Mouse (Mus musculus): ENCODE data around the gene Ptprk. TPM values are rescaled to one million over a fixed set of nuclear protein-coding genes. Genes with fewer than 3 reads are reported as not detected.
A peak's percentile ranks its signal among the peaks of the same experiment; 100 is the strongest.

Ptprk gene
- polyA plus RNA-seq, 1 experiment from 2014 or later: 32.6 TPM

GRCm38 (mm10) chr10:28128450-28128849 is 53.8 kb downstream of the Ptprk start:
- Histone ChIP-seq H3K27ac (no peak overlapping the region), H3K27me3 (ENCODE audit: control insufficient read depth, insufficient read depth, low read length) (no peaks in the 10 kb centered on the region), H3K4me3 (replicated peaks; ENCODE audit: low read length) (no peak overlapping the region), H3K4me2 (replicated peaks) (no peak overlapping the region), H3K4me1 (replicated peaks; ENCODE audit: control insufficient read depth, insufficient read depth, low read length) (no peaks in the 10 kb centered on the region), H3K9ac (no peak overlapping the region), H3K36me3 (replicated peaks; ENCODE audit: control insufficient read depth, insufficient read depth) (no peaks in the 10 kb centered on the region), H3K9me3 (ENCODE audit: control insufficient read depth, low read length) (no peaks in the 10 kb centered on the region)
- 76% methylated on average over 4 of the region's 4 CpGs for WGBS
- ATAC-seq (ENCODE audit: low FRiP score) (no peak), DNase-seq (ENCODE audit: low spot score) (no peak)

- no peaks in the 10 kb centered on the region for H3K36me3 ChIP-seq (replicated peaks; ENCODE audit: control insufficient read depth, insufficient read depth)
- WGBS: 88% methylated on average over 9 of the region's 9 CpGs
- DNase-seq (ENCODE audit: low spot score) (no peak), ATAC-seq (ENCODE audit: low FRiP score) (no peak)
- no peaks in the 10 kb centered on the region for H3K4me1 ChIP-seq (replicated peaks; ENCODE audit: control insufficient read depth, insufficient read depth, low read length)
- no peak overlapping the region for H3K27ac ChIP-seq
- H3K9me3 ChIP-seq (ENCODE audit: control insufficient read depth, low read length): no peaks in the 10 kb centered on the region
- no peak overlapping the region for H3K4me2 ChIP-seq (replicated peaks)
- H3K9ac ChIP-seq: no peak overlapping the region
- H3K27me3 ChIP-seq (ENCODE audit: control insufficient read depth, insufficient read depth, low read length): no peaks in the 10 kb centered on the region
- H3K4me3 ChIP-seq (replicated peaks; ENCODE audit: low read length): no peak overlapping the region
Observed at GRCm38 (mm10) chr10:28130422-28130821, 55.8 kb downstream of the Ptprk start.

GRCm38 (mm10) chr10:28133770-28134169 is 59.1 kb downstream of the Ptprk start:
- no peak overlapping the region for H3K4me3 ChIP-seq (replicated peaks; ENCODE audit: low read length)
- H3K36me3 ChIP-seq (replicated peaks; ENCODE audit: control insufficient read depth, insufficient read depth): no peaks in the 10 kb centered on the region
- no peaks in the 10 kb centered on the region for H3K27me3 ChIP-seq (ENCODE audit: control insufficient read depth, insufficient read depth, low read length)
- H3K9me3 ChIP-seq (ENCODE audit: control insufficient read depth, low read length): no peaks in the 10 kb centered on the region
- 0 out of 2 replicates have a peak, but pooled peaks cover 2% of the 10 kb centered on the region for H3K4me1 ChIP-seq (replicated peaks; ENCODE audit: control insufficient read depth, insufficient read depth, low read length)
- no peak overlapping the region for H3K9ac ChIP-seq
- no peak overlapping the region for H3K4me2 ChIP-seq (replicated peaks)
- no peak for ATAC-seq (ENCODE audit: low FRiP score)
- no peak for DNase-seq (ENCODE audit: low spot score)
- no peak overlapping the region for H3K27ac ChIP-seq
- 85% methylated on average over 4 of the region's 4 CpGs for WGBS

GRCm38 (mm10) chr10:28138399-28138798 is 63.8 kb downstream of the Ptprk start:
- no peak for DNase-seq (ENCODE audit: low spot score)

GRCm38 (mm10) chr10:28144459-28144858 is 69.8 kb downstream of the Ptprk start:
- 30% methylated on average over 1 of the region's 1 CpGs for WGBS
- no peak for DNase-seq (ENCODE audit: low spot score)
- Histone ChIP-seq H3K4me1 (replicated peaks; ENCODE audit: control insufficient read depth, insufficient read depth, low read length) (peaks cover 5% of the 10 kb centered on the region; the same call in 1 of the 2 replicates), H3K27me3 (ENCODE audit: control insufficient read depth, insufficient read depth, low read length) (no peaks in the 10 kb centered on the region), H3K36me3 (replicated peaks; ENCODE audit: control insufficient read depth, insufficient read depth) (no peaks in the 10 kb centered on the region), H3K9ac (no peak overlapping the region), H3K4me2 (replicated peaks) (no peak overlapping the region), H3K9me3 (ENCODE audit: control insufficient read depth, low read length) (no peaks in the 10 kb centered on the region), H3K27ac (no peak overlapping the region; the same call in 1 of the 2 replicates), H3K4me3 (replicated peaks; ENCODE audit: low read length) (no peak overlapping the region)
- ATAC-seq (ENCODE audit: low FRiP score): no peak

More at GRCm38 (mm10) chr10:28138399-28138798, 63.8 kb downstream of the Ptprk start:
- 68% methylated on average over 4 of the region's 4 CpGs for WGBS
- no peak overlapping the region for H3K4me2 ChIP-seq (replicated peaks)
- no peaks in the 10 kb centered on the region for H3K27me3 ChIP-seq (ENCODE audit: control insufficient read depth, insufficient read depth, low read length)
- no peak overlapping the region for H3K4me3 ChIP-seq (replicated peaks; ENCODE audit: low read length)
- ATAC-seq (ENCODE audit: low FRiP score): no peak
- no peaks in the 10 kb centered on the region for H3K36me3 ChIP-seq (replicated peaks; ENCODE audit: control insufficient read depth, insufficient read depth)
- H3K4me1 ChIP-seq (replicated peaks; ENCODE audit: control insufficient read depth, insufficient read depth, low read length): 0 out of 2 replicates have a peak, but pooled peaks cover 2% of the 10 kb centered on the region
- no peak overlapping the region for H3K9ac ChIP-seq
- H3K27ac ChIP-seq: no peak overlapping the region
- H3K9me3 ChIP-seq (ENCODE audit: control insufficient read depth, low read length): no peaks in the 10 kb centered on the region

GRCm38 (mm10) chr10:28145326-28145725 is 70.7 kb downstream of the Ptprk start:
- DNase-seq (ENCODE audit: low spot score) (no peak), ATAC-seq (ENCODE audit: low FRiP score) (peak; percentile 57; the same call in 1 of the 2 replicates)
- Histone ChIP-seq H3K4me2 (replicated peaks) (no peak overlapping the region), H3K4me1 (replicated peaks; ENCODE audit: control insufficient read depth, insufficient read depth, low read length) (peaks cover 5% of the 10 kb centered on the region; the same call in 1 of the 2 replicates), H3K27ac (no peak overlapping the region), H3K36me3 (replicated peaks; ENCODE audit: control insufficient read depth, insufficient read depth) (no peaks in the 10 kb centered on the region), H3K4me3 (replicated peaks; ENCODE audit: low read length) (no peak overlapping the region), H3K9me3 (ENCODE audit: control insufficient read depth, low read length) (no peaks in the 10 kb centered on the region), H3K9ac (no peak overlapping the region), H3K27me3 (ENCODE audit: control insufficient read depth, insufficient read depth, low read length) (no peaks in the 10 kb centered on the region)
- WGBS: 55% methylated on average over 5 of the region's 5 CpGs

- Histone ChIP-seq H3K4me3 (replicated peaks; ENCODE audit: low read length) (no peak overlapping the region), H3K9me3 (ENCODE audit: control insufficient read depth, low read length) (no peaks in the 10 kb centered on the region), H3K9ac (peak overlapping the region; percentile 4; the same call in 1 of the 2 replicates), H3K36me3 (replicated peaks; ENCODE audit: control insufficient read depth, insufficient read depth) (no peaks in the 10 kb centered on the region), H3K4me2 (replicated peaks) (peak overlapping the region; percentile 25), H3K27ac (0 out of 2 replicates have a peak overlapping the region, but pooled peaks have one; percentile 43), H3K4me1 (replicated peaks; ENCODE audit: control insufficient read depth, insufficient read depth, low read length) (peaks cover 15% of the 10 kb centered on the region), H3K27me3 (ENCODE audit: control insufficient read depth, insufficient read depth, low read length) (no peaks in the 10 kb centered on the region)
- peak; percentile 49 for DNase-seq (ENCODE audit: low spot score)
- ATAC-seq (ENCODE audit: low FRiP score): peak; percentile 72; the same call in 1 of the 2 replicates
- 51% methylated on average over 20 of the region's 20 CpGs for WGBS
Observed at GRCm38 (mm10) chr10:28155688-28156685, 81.4 kb downstream of the Ptprk start.

GRCm38 (mm10) chr10:28159716-28160115 is 85.1 kb downstream of the Ptprk start:
- no peak for DNase-seq (ENCODE audit: low spot score)
- no peak for ATAC-seq (ENCODE audit: low FRiP score)
- H3K4me2 ChIP-seq (replicated peaks): no peak overlapping the region

GRCm38 (mm10) chr10:28161306-28161705 is 86.7 kb downstream of the Ptprk start:
- no peak overlapping the region for H3K4me2 ChIP-seq (replicated peaks)
- H3K9me3 ChIP-seq (ENCODE audit: control insufficient read depth, low read length): no peaks in the 10 kb centered on the region
- no peaks in the 10 kb centered on the region for H3K27me3 ChIP-seq (ENCODE audit: control insufficient read depth, insufficient read depth, low read length)
- H3K4me1 ChIP-seq (replicated peaks; ENCODE audit: control insufficient read depth, insufficient read depth, low read length): peaks cover 10% of the 10 kb centered on the region; the same call in 1 of the 2 replicates
- no peak overlapping the region for H3K9ac ChIP-seq
- DNase-seq (ENCODE audit: low spot score) (no peak), ATAC-seq (ENCODE audit: low FRiP score) (no peak)
- H3K36me3 ChIP-seq (replicated peaks; ENCODE audit: control insufficient read depth, insufficient read depth): no peaks in the 10 kb centered on the region
- no peak overlapping the region for H3K4me3 ChIP-seq (replicated peaks; ENCODE audit: low read length)
- no peak overlapping the region for H3K27ac ChIP-seq

More at GRCm38 (mm10) chr10:28159716-28160115, 85.1 kb downstream of the Ptprk start:
- no peak overlapping the region for H3K9ac ChIP-seq
- H3K4me1 ChIP-seq (replicated peaks; ENCODE audit: control insufficient read depth, insufficient read depth, low read length): peaks cover 20% of the 10 kb centered on the region
- H3K4me3 ChIP-seq (replicated peaks; ENCODE audit: low read length): no peak overlapping the region
- no peaks in the 10 kb centered on the region for H3K36me3 ChIP-seq (replicated peaks; ENCODE audit: control insufficient read depth, insufficient read depth)
- no peaks in the 10 kb centered on the region for H3K27me3 ChIP-seq (ENCODE audit: control insufficient read depth, insufficient read depth, low read length)
- WGBS: 88% methylated on average over 4 of the region's 4 CpGs
- no peaks in the 10 kb centered on the region for H3K9me3 ChIP-seq (ENCODE audit: control insufficient read depth, low read length)
- H3K27ac ChIP-seq: no peak overlapping the region

All from hindbrain, embryonic 14.5 days (tissue).